24 mouse cellular contexts compared by ENCODE assay signal in genomic region chr5:32728851-32729250, GRCm38 (mm10). TPM values are rescaled to one million over a fixed set of nuclear protein-coding genes. Genes with fewer than 3 reads are reported as not detected.
DNase-seq lines count a peak whose midpoint lies in the region; ATAC-seq and TF ChIP-seq lines count a peak whose summit lies in the region.
"Had no signal": no experiment of that assay in that cellular context is flagged by ENCODE, and none has a peak within 500 bp of the region (broad histone marks: within the 10 kb centered on the region; RNA-seq: fewer than 3 reads in every experiment).

No protein-coding gene starts in this region.

- WGBS in embryonic facial prominence, embryonic 14.5 days: 67% methylated on average over 8 of the region's 8 CpGs
- WGBS in embryonic facial prominence, embryonic 10.5 days: 71% methylated on average over 8 of the region's 8 CpGs
- 80% methylated on average over 8 of the region's 8 CpGs for WGBS in intestine, embryonic 14.5 days
- 82% methylated on average over 8 of the region's 8 CpGs for WGBS in intestine, embryonic 16.5 days
- 85% methylated on average over 8 of the region's 8 CpGs for WGBS in limb, embryonic 13.5 days
- WGBS in stomach, postnatal 0 days: 71% methylated on average over 8 of the region's 8 CpGs
- 86% methylated on average over 8 of the region's 8 CpGs for WGBS in hindbrain, embryonic 16.5 days

- H3K4me1 ChIP-seq in embryonic facial prominence, embryonic 14.5 days (ENCODE audit: control insufficient read depth, insufficient read depth, low read length): no peaks in the 10 kb centered on the region
- 0 out of 2 replicates have a peak, but pooled peaks cover 4% of the 10 kb centered on the region for H3K4me1 ChIP-seq in embryonic facial prominence, embryonic 10.5 days
- H3K4me1 ChIP-seq in intestine, embryonic 14.5 days (replicated peaks; ENCODE audit: control insufficient read depth, insufficient read depth, low read length): no peaks in the 10 kb centered on the region
- peaks cover 7% of the 10 kb centered on the region; the same call in 1 of the 2 replicates for H3K4me1 ChIP-seq in intestine, embryonic 16.5 days (ENCODE audit: control insufficient read depth, insufficient read depth, low read length)
- H3K4me1 ChIP-seq in limb, embryonic 13.5 days: no peaks in the 10 kb centered on the region
- H3K4me1 ChIP-seq in stomach, postnatal 0 days (replicated peaks; ENCODE audit: control insufficient read depth, insufficient read depth): no peaks in the 10 kb centered on the region
- H3K4me1 ChIP-seq in hindbrain, embryonic 16.5 days (ENCODE audit: control insufficient read depth, insufficient read depth, low read depth, low read length): no peaks in the 10 kb centered on the region
- H3K4me1 ChIP-seq: embryonic facial prominence, embryonic 12.5 days; kidney, embryonic 15.5 days; lung, embryonic 15.5 days; midbrain, embryonic 15.5 days; neural tube, embryonic 13.5 days had no signal

- ATAC-seq in embryonic facial prominence, embryonic 14.5 days (ENCODE audit: low read depth): peak; percentile 38; the same call in 1 of the 2 replicates
- 0 out of 2 replicates have a peak, but pooled peaks have one; percentile 36 for ATAC-seq in intestine, embryonic 14.5 days (replicated peaks; ENCODE audit: low FRiP score, low TSS enrichment, low read depth)
- no peak for ATAC-seq in intestine, embryonic 16.5 days
- ATAC-seq in limb, embryonic 13.5 days (ENCODE audit: low FRiP score, low read depth): 0 out of 2 replicates have a peak, but pooled peaks have one; percentile 24
- ATAC-seq in stomach, postnatal 0 days (ENCODE audit: low FRiP score, low TSS enrichment): 0 out of 2 replicates have a peak, but pooled peaks have one; percentile 45
- no peak for ATAC-seq in hindbrain, embryonic 16.5 days
- no peak for ATAC-seq in granulocyte monocyte progenitor cell, adult 5-6 weeks (replicated peaks; ENCODE audit: poor library complexity, severe bottlenecking)
- ATAC-seq: forebrain, embryonic 14.5 days; midbrain, embryonic 15.5 days had no signal

- H3K4me3 ChIP-seq in embryonic facial prominence, embryonic 14.5 days (ENCODE audit: low read depth, low read length): no peak overlapping the region
- no peak overlapping the region for H3K4me3 ChIP-seq in embryonic facial prominence, embryonic 10.5 days
- no peak overlapping the region for H3K4me3 ChIP-seq in intestine, embryonic 14.5 days (ENCODE audit: low read depth, low read length)
- H3K4me3 ChIP-seq in intestine, embryonic 16.5 days (ENCODE audit: low read length): no peak overlapping the region
- no peak overlapping the region for H3K4me3 ChIP-seq in limb, embryonic 13.5 days
- no peak overlapping the region for H3K4me3 ChIP-seq in stomach, postnatal 0 days (ENCODE audit: low read depth, low read length)
- H3K4me3 ChIP-seq in hindbrain, embryonic 16.5 days (ENCODE audit: low read length): no peak overlapping the region
- H3K4me3 ChIP-seq: embryonic facial prominence, embryonic 12.5 days; kidney, embryonic 15.5 days; liver, embryonic 15.5 days; lung, embryonic 15.5 days; midbrain, embryonic 15.5 days; myocyte; neural tube, embryonic 13.5 days had no signal

- TF ChIP-seq CTCF in stomach, postnatal 0 days (IDR thresholded peaks at IDR 0.05; ENCODE audit: low read depth): no peak

- no peaks in the 10 kb centered on the region for H3K36me3 ChIP-seq in embryonic facial prominence, embryonic 14.5 days (ENCODE audit: control insufficient read depth, insufficient read depth, low read length)
- peaks cover 7% of the 10 kb centered on the region for H3K36me3 ChIP-seq in embryonic facial prominence, embryonic 10.5 days (replicated peaks)
- H3K36me3 ChIP-seq in intestine, embryonic 14.5 days (ENCODE audit: control insufficient read depth, insufficient read depth, low read length): no peaks in the 10 kb centered on the region
- H3K36me3 ChIP-seq in intestine, embryonic 16.5 days (ENCODE audit: control insufficient read depth, insufficient read depth, low read length): no peaks in the 10 kb centered on the region
- H3K36me3 ChIP-seq in limb, embryonic 13.5 days: peaks cover 7% of the 10 kb centered on the region
- no peaks in the 10 kb centered on the region for H3K36me3 ChIP-seq in stomach, postnatal 0 days (ENCODE audit: control insufficient read depth, insufficient read depth, low read length)
- H3K36me3 ChIP-seq in hindbrain, embryonic 16.5 days (ENCODE audit: control insufficient read depth, insufficient read depth, low read length): peaks cover 4% of the 10 kb centered on the region
- H3K36me3 ChIP-seq: embryonic facial prominence, embryonic 12.5 days; liver, embryonic 15.5 days; lung, embryonic 15.5 days; midbrain, embryonic 15.5 days had no signal

- H3K27ac ChIP-seq in embryonic facial prominence, embryonic 14.5 days (replicated peaks; ENCODE audit: low read depth, low read length): no peak overlapping the region
- H3K27ac ChIP-seq in embryonic facial prominence, embryonic 10.5 days (replicated peaks): no peak overlapping the region
- no peak overlapping the region for H3K27ac ChIP-seq in intestine, embryonic 14.5 days (ENCODE audit: low read depth)
- H3K27ac ChIP-seq in intestine, embryonic 16.5 days (ENCODE audit: low read length): no peak overlapping the region
- H3K27ac ChIP-seq in limb, embryonic 13.5 days: no peak overlapping the region
- H3K27ac ChIP-seq in stomach, postnatal 0 days (replicated peaks): no peak overlapping the region
- no peak overlapping the region for H3K27ac ChIP-seq in hindbrain, embryonic 16.5 days (ENCODE audit: low read depth, low read length)
- H3K27ac ChIP-seq: embryonic facial prominence, embryonic 12.5 days; hindbrain, embryonic 14.5 days; kidney, embryonic 15.5 days; liver, embryonic 15.5 days; lung, embryonic 15.5 days; midbrain, embryonic 15.5 days; neural tube, embryonic 13.5 days had no signal

- no peak overlapping the region for H3K9ac ChIP-seq in embryonic facial prominence, embryonic 14.5 days (ENCODE audit: low read depth, low read length)
- H3K9ac ChIP-seq in intestine, embryonic 14.5 days (ENCODE audit: low read length): no peak overlapping the region
- no peak overlapping the region for H3K9ac ChIP-seq in intestine, embryonic 16.5 days (ENCODE audit: low read depth, low read length)
- H3K9ac ChIP-seq in limb, embryonic 13.5 days: no peak overlapping the region
- no peak overlapping the region for H3K9ac ChIP-seq in stomach, postnatal 0 days (ENCODE audit: low read length)
- no peak overlapping the region for H3K9ac ChIP-seq in hindbrain, embryonic 16.5 days (ENCODE audit: low read depth, low read length)
- H3K9ac ChIP-seq: embryonic facial prominence, embryonic 12.5 days; hindbrain, embryonic 14.5 days; kidney, embryonic 15.5 days; liver, embryonic 15.5 days; lung, embryonic 15.5 days; midbrain, embryonic 15.5 days; neural tube, embryonic 13.5 days had no signal

- no peak for DNase-seq in embryonic facial prominence, embryonic 14.5 days (ENCODE audit: low spot score)
- DNase-seq in embryonic facial prominence, embryonic 10.5 days (ENCODE audit: low spot score): no peak
- DNase-seq in intestine, embryonic 14.5 days (ENCODE audit: low spot score): no peak
- DNase-seq in stomach, postnatal 0 days (ENCODE audit: low spot score): no peak
- DNase-seq: cerebellum, adult 11-12 months; cerebellum, postnatal 10 days; gastrocnemius, postnatal 10 days; kidney, adult 11 months; kidney, postnatal 36 days; liver; lung, postnatal 36 days had no signal

- no peaks in the 10 kb centered on the region for H3K27me3 ChIP-seq in embryonic facial prominence, embryonic 14.5 days (replicated peaks; ENCODE audit: control insufficient read depth, insufficient read depth, low read length)
- no peaks in the 10 kb centered on the region for H3K27me3 ChIP-seq in embryonic facial prominence, embryonic 10.5 days (replicated peaks; ENCODE audit: low read depth, poor library complexity, severe bottlenecking)
- no peaks in the 10 kb centered on the region for H3K27me3 ChIP-seq in intestine, embryonic 14.5 days (replicated peaks; ENCODE audit: control insufficient read depth, insufficient read depth, low read length)
- H3K27me3 ChIP-seq in intestine, embryonic 16.5 days (replicated peaks; ENCODE audit: control insufficient read depth, insufficient read depth, low read length): no peaks in the 10 kb centered on the region
- no peaks in the 10 kb centered on the region for H3K27me3 ChIP-seq in limb, embryonic 13.5 days
- H3K27me3 ChIP-seq in stomach, postnatal 0 days (ENCODE audit: control insufficient read depth, insufficient read depth, low read length): no peaks in the 10 kb centered on the region
- no peaks in the 10 kb centered on the region for H3K27me3 ChIP-seq in hindbrain, embryonic 16.5 days (replicated peaks; ENCODE audit: control insufficient read depth, insufficient read depth, low read length)
- H3K27me3 ChIP-seq: embryonic facial prominence, embryonic 12.5 days; kidney, embryonic 15.5 days; liver, embryonic 15.5 days; lung, embryonic 15.5 days; midbrain, embryonic 15.5 days; neural tube, embryonic 13.5 days had no signal

- no peak overlapping the region for H3K4me2 ChIP-seq in embryonic facial prominence, embryonic 14.5 days (ENCODE audit: low read depth, low read length)
- H3K4me2 ChIP-seq in intestine, embryonic 14.5 days (ENCODE audit: low read length): no peak overlapping the region
- H3K4me2 ChIP-seq in intestine, embryonic 16.5 days (ENCODE audit: low read depth, low read length): no peak overlapping the region
- H3K4me2 ChIP-seq in limb, embryonic 13.5 days (replicated peaks): no peak overlapping the region
- H3K4me2 ChIP-seq in stomach, postnatal 0 days (replicated peaks; ENCODE audit: low read depth): no peak overlapping the region
- H3K4me2 ChIP-seq in hindbrain, embryonic 16.5 days (ENCODE audit: low read length): no peak overlapping the region
- H3K4me2 ChIP-seq: embryonic facial prominence, embryonic 12.5 days; hindbrain, embryonic 14.5 days; kidney, embryonic 15.5 days; liver, embryonic 15.5 days; lung, embryonic 15.5 days; midbrain, embryonic 15.5 days; neural tube, embryonic 13.5 days had no signal

- no peak for TF ChIP-seq EP300 in stomach, postnatal 0 days (optimal IDR thresholded peaks at IDR 0.05)

- H3K9me3 ChIP-seq in embryonic facial prominence, embryonic 14.5 days (ENCODE audit: control insufficient read depth, low read length): no peaks in the 10 kb centered on the region
- peaks cover 4% of the 10 kb centered on the region for H3K9me3 ChIP-seq in embryonic facial prominence, embryonic 10.5 days
- H3K9me3 ChIP-seq in intestine, embryonic 14.5 days (ENCODE audit: control insufficient read depth, low read length): no peaks in the 10 kb centered on the region
- no peaks in the 10 kb centered on the region for H3K9me3 ChIP-seq in intestine, embryonic 16.5 days (ENCODE audit: control insufficient read depth, low read length)
- peaks cover 2% of the 10 kb centered on the region; the same call in 1 of the 2 replicates for H3K9me3 ChIP-seq in limb, embryonic 13.5 days
- no peaks in the 10 kb centered on the region for H3K9me3 ChIP-seq in stomach, postnatal 0 days (ENCODE audit: control insufficient read depth, low read length)
- H3K9me3 ChIP-seq in hindbrain, embryonic 16.5 days (ENCODE audit: control insufficient read depth, low read length): no peaks in the 10 kb centered on the region
- H3K9me3 ChIP-seq: embryonic facial prominence, embryonic 12.5 days; kidney, embryonic 15.5 days; liver, embryonic 15.5 days; lung, embryonic 15.5 days; neural tube, embryonic 13.5 days had no signal

RNA-seq across cellular contexts. Expression of gene Pisd, which starts 56.6 kb away (rescaled TPM):
- 52.5 and 57.7 TPM in 2 replicates for polyA plus RNA-seq in embryonic facial prominence, embryonic 14.5 days (2014; fragmentation: Nextera tagmentation; extraction: Ambion mirVana)
- polyA plus RNA-seq in embryonic facial prominence, embryonic 10.5 days (2016; fragmentation: Nextera tagmentation; extraction: Ambion mirVana): 76.0 and 82.2 TPM in 2 replicates
- 93.8 and 96.4 TPM in 2 replicates for polyA plus RNA-seq in intestine, embryonic 14.5 days (2014; fragmentation: Nextera tagmentation; extraction: Ambion mirVana)
- polyA plus RNA-seq in intestine, embryonic 16.5 days (2015; fragmentation: Nextera tagmentation; extraction: Ambion mirVana): 110 and 114 TPM in 2 replicates
- 54.4 and 55.4 TPM in 2 replicates for polyA plus RNA-seq in limb, embryonic 13.5 days (2015; fragmentation: Nextera tagmentation; extraction: Ambion mirVana)
- polyA plus RNA-seq in stomach, postnatal 0 days (2015; fragmentation: Nextera tagmentation; extraction: Ambion mirVana): 69.4 and 71.7 TPM in 2 replicates
- polyA plus RNA-seq in hindbrain, embryonic 16.5 days (2015; fragmentation: Nextera tagmentation; extraction: Ambion mirVana): 94.9 and 99.7 TPM in 2 replicates
- total RNA-seq in granulocyte monocyte progenitor cell, adult 5-6 weeks (2014; fragmentation: Nextera tagmentation): 51.5 and 77.4 TPM in 2 replicates
- 40.2 and 44.8 TPM in 2 replicates for total RNA-seq in granulocyte monocyte progenitor cell, adult 5-6 weeks (2017)

Comparison
In these comparisons a context has a peak if more than half of its experiments do, and no peak if none do; other contexts are left out.
1. ATAC-seq: peak in embryonic facial prominence, embryonic 14.5 days (single experiment), intestine, embryonic 14.5 days (single experiment), limb, embryonic 13.5 days (single experiment) and stomach, postnatal 0 days (single experiment); none in intestine, embryonic 16.5 days (single experiment), hindbrain, embryonic 16.5 days (single experiment) and granulocyte monocyte progenitor cell, adult 5-6 weeks (single experiment).